Mouse (Mus musculus): ENCODE data around the gene Gstm1. TPM values are rescaled to one million over a fixed set of nuclear protein-coding genes. Genes with fewer than 3 reads are reported as not detected.

The Gstm1 gene
- polyA plus RNA-seq (2012; rRNA removed), result 1,241 and 1,426 TPM in 2 replicates

DNA sequence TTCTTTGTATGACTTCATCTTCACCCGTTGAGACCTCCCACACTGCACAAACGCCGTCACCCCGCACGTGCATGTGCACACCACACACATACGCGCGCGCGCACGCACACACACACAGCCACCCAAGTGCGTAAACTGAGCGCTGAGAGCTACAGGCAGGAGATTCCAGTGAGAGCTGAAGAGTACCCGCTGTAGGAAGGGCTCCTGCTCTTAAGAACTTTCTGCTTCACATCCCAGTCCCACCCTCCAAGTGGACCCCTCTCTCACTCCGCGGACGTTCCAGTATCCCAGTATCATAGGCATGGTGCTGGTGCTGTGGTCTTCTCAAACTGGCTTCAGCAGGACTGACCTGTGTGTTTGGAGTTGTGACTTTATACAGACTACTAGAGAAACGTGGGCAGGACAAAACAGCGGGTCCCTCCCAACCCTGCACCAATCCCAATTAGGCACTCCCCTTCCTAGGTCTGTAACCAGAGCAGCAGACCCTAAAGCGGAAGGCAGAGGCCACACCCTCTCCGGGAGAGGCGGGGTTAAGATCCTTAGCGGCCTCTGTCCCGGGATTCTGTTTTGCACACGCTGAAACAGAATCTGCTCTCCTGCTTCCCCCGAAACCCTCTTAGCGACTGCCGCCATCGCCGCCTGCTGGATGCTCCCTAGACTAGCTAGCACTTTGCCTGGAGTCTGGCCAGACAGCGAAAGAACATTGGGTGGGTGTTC, at the start of gene Gstm1:
Gstm1 (minus strand) TSS at position 501 of the 717 bp plus-strand sequence.
- whole genome bisulfite sequencing, result under 1% methylated on average over 31 of the region's 31 CpGs
- Histone ChIP-seq H3K4me3 (replicated peaks; ENCODE audit: extremely low read depth, low read depth, low read length) (peak within 1 kb of the TSS; percentile 74), H3K4me1 (ENCODE audit: control insufficient read depth, insufficient read depth, low read length) (peaks cover 33% of the 10 kb centered on the region)
- TF ChIP-seq POLR2A (IDR thresholded peaks at IDR 0.05; ENCODE audit: borderline replicate concordance, extremely low read depth, low read depth, low read length) (peak; percentile 98), CTCF (IDR thresholded peaks at IDR 0.05; ENCODE audit: insufficient read depth, low read length) (peak; percentile 80)
- DNase-seq, result peak; percentile 91

GRCm38 (mm10) chr3:108067370-108067934, 49.7 kb upstream of the Gstm1 start:
- TF ChIP-seq CTCF (IDR thresholded peaks at IDR 0.05; ENCODE audit: insufficient read depth, low read length), result no peak
- TF ChIP-seq POLR2A (IDR thresholded peaks at IDR 0.05; ENCODE audit: borderline replicate concordance, extremely low read depth, low read depth, low read length), result no peak
- WGBS, result 56% methylated on average over 6 of the region's 6 CpGs
- H3K4me1 ChIP-seq (ENCODE audit: control insufficient read depth, insufficient read depth, low read length), result no peaks in the 10 kb centered on the region

GRCm38 (mm10) chr3:108065551-108065950, 47.8 kb upstream of the Gstm1 start:
- 67% methylated on average over 9 of the region's 9 CpGs for WGBS
- TF ChIP-seq CTCF (IDR thresholded peaks at IDR 0.05; ENCODE audit: insufficient read depth, low read length) (no peak), POLR2A (IDR thresholded peaks at IDR 0.05; ENCODE audit: borderline replicate concordance, extremely low read depth, low read depth, low read length) (no peak)
- Histone ChIP-seq H3K4me3 (replicated peaks; ENCODE audit: extremely low read depth, low read depth, low read length) (no peak overlapping the region), H3K4me1 (ENCODE audit: control insufficient read depth, insufficient read depth, low read length) (no peaks in the 10 kb centered on the region)
- DNase-seq, result no peak

More at GRCm38 (mm10) chr3:108067370-108067934, 49.7 kb upstream of the Gstm1 start:
- DNase-seq, result no peak
- no peak overlapping the region for H3K4me3 ChIP-seq (replicated peaks; ENCODE audit: extremely low read depth, low read depth, low read length)

GRCm38 (mm10) chr3:108064672-108065071, 46.9 kb upstream of the Gstm1 start:
- Histone ChIP-seq H3K4me3 (replicated peaks; ENCODE audit: extremely low read depth, low read depth, low read length) (no peak overlapping the region), H3K4me1 (ENCODE audit: control insufficient read depth, insufficient read depth, low read length) (no peaks in the 10 kb centered on the region)
- no peak for DNase-seq
- TF ChIP-seq CTCF (IDR thresholded peaks at IDR 0.05; ENCODE audit: insufficient read depth, low read length) (no peak), POLR2A (IDR thresholded peaks at IDR 0.05; ENCODE audit: borderline replicate concordance, extremely low read depth, low read depth, low read length) (no peak)
- WGBS, result 71% methylated on average over 4 of the region's 4 CpGs

DNA sequence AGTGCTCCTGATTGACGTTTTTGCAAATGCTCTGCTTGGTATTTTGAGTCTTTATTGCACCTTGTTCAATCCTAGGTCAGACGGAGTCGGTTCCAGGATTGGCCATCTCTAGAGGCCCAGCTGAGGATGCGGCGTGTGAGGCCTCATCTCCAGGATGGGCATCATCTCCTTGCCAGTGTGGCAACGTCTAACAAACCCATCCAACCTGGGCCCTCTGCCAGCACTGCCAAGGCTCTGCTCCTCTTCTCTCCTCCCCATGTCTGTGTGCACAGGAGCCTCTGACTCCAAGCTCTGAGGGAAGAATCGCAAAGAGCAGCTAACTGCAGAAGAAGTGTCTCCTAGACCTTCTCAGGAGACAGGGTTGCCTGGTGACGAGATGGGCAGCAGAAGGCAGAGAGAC, 44.9 kb upstream of the Gstm1 start:
- 78% methylated on average over 8 of the region's 8 CpGs for WGBS
- no peak for DNase-seq
- no peaks in the 10 kb centered on the region for H3K4me1 ChIP-seq (ENCODE audit: control insufficient read depth, insufficient read depth, low read length)
- H3K4me3 ChIP-seq (replicated peaks; ENCODE audit: extremely low read depth, low read depth, low read length), result no peak overlapping the region
- TF ChIP-seq POLR2A (IDR thresholded peaks at IDR 0.05; ENCODE audit: borderline replicate concordance, extremely low read depth, low read depth, low read length) (no peak), CTCF (IDR thresholded peaks at IDR 0.05; ENCODE audit: insufficient read depth, low read length) (no peak)

DNA sequence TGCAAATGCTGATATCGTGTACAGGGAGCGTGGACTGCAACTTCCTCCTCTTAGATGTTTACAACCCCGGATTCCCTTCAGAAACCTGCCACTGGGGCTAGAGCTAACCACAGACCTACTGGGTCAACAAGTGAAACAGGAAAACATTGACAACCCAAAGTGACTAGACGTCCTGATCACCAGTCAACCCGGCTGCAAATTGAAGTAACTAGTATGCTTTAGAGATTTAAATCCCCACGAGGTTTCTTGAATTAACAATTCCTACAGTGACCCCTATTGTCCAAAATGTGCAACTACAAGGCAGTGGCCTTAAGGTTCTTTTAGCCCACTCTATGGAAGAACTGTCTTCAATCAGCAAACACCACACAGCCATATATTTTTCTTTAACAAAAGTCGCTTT, 43.6 kb upstream of the Gstm1 start:
- no peak overlapping the region for H3K4me3 ChIP-seq (replicated peaks; ENCODE audit: extremely low read depth, low read depth, low read length)
- H3K4me1 ChIP-seq (ENCODE audit: control insufficient read depth, insufficient read depth, low read length), result no peaks in the 10 kb centered on the region
- TF ChIP-seq CTCF (IDR thresholded peaks at IDR 0.05; ENCODE audit: insufficient read depth, low read length) (peak; percentile 34; the same call in 1 of the 2 replicates), POLR2A (IDR thresholded peaks at IDR 0.05; ENCODE audit: borderline replicate concordance, extremely low read depth, low read depth, low read length) (no peak)
- WGBS, result 7% methylated on average over 7 of the region's 7 CpGs
- DNase-seq, result peak; percentile 38

GRCm38 (mm10) chr3:108050493-108050892, 32.7 kb upstream of the Gstm1 start:
- no peaks in the 10 kb centered on the region for H3K4me1 ChIP-seq (ENCODE audit: control insufficient read depth, insufficient read depth, low read length)
- no peak overlapping the region for H3K4me3 ChIP-seq (replicated peaks; ENCODE audit: extremely low read depth, low read depth, low read length)
- no peak for DNase-seq
- TF ChIP-seq POLR2A (IDR thresholded peaks at IDR 0.05; ENCODE audit: borderline replicate concordance, extremely low read depth, low read depth, low read length) (no peak), CTCF (IDR thresholded peaks at IDR 0.05; ENCODE audit: insufficient read depth, low read length) (no peak)
- WGBS, result 82% methylated on average over 5 of the region's 5 CpGs

DNA sequence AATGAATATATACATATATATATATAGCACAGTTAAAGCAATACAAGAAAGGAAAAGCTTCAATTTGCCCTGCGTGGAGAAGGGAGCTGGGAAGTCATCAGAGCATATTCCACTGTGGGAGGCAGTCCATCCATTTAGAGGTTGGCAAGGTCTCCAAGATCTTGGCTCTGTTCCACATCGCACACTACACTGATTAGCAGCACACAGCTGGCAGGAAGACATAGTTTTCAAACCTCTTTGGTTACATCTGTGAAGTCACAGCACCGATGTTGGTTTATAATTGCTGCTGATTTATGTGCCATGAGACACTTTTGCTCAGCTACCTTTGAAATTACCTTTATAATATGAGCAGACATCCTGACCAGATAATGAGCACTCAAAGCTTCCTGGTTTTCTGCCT, 30.5 kb upstream of the Gstm1 start:
- no peak for TF ChIP-seq CTCF (IDR thresholded peaks at IDR 0.05; ENCODE audit: insufficient read depth, low read length)
- Histone ChIP-seq H3K4me1 (ENCODE audit: control insufficient read depth, insufficient read depth, low read length) (no peaks in the 10 kb centered on the region), H3K4me3 (replicated peaks; ENCODE audit: extremely low read depth, low read depth, low read length) (no peak overlapping the region)
- WGBS, result 37% methylated on average over 3 of the region's 3 CpGs
- DNase-seq, result no peak

DNA sequence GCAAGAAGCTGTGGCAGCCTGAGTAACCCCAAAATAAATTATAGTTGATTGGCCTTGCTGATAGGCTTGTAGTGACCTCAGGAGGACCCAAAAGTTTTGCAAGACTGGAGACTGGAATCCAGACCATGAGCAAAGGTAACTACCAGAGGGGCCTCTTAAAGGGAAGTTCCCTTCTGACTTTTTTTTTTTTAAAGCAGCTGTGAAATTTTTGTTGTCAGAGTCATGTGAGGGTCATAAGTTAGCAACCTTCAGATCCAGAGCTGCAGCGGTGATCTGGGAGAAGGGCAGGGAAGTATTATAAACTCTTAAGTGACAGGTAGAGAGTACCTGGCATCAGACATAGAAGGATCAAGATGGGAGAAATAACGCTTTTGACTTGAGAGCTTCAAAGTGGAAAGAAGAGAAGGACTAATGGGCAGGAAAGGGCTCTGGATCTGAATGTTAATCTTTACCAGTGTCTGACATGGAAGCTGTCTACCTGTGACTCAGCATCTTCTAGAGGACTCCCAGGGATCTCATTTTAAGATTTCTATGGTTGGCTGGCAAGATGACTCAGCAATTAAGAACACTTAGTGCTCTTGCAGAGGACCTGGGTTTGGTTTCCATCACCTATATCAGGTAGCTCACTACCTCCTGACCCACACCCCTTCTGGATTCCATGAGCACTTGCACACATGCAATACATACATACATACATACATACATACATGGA, 29.3 kb upstream of the Gstm1 start:
- 79% methylated on average over 2 of the region's 2 CpGs for WGBS
- Histone ChIP-seq H3K4me1 (ENCODE audit: control insufficient read depth, insufficient read depth, low read length) (no peaks in the 10 kb centered on the region), H3K4me3 (replicated peaks; ENCODE audit: extremely low read depth, low read depth, low read length) (no peak overlapping the region)
- TF ChIP-seq POLR2A (IDR thresholded peaks at IDR 0.05; ENCODE audit: borderline replicate concordance, extremely low read depth, low read depth, low read length), result no peak
- no peak for DNase-seq
